Mouse (Mus musculus): Measurements from ENCODE around the gene Mmp28.

DNA sequence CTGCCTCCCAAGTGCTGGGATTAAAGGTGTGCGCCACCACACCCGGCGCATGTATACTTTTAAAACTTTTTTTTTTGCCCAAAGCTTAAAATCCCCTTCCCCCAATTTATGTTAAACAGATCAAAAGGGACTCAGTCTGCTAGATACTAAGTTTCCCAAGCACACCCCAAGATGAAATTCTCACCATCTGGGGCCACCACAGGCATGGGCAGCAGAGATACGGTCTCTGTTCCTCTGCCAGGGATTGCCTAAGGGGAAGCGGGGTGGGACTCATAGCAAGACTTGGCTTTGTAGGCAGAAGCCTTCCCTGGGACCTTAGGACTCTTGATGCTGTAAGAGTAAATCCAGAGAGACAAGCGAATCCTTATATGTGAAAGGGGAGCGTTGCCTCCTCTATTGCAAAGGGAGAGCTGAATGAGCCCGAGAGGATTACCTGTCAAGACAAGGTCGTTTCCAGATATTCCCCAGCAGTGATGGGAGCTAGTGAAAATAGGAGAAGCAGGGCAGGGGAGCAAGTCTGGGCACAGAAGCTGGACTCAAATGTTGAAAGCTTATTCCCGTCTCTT is 1.3 kb downstream of the Mmp28 start:
- TF ChIP-seq CTCF (IDR thresholded peaks at IDR 0.05), result no peak
- TF ChIP-seq EP300 (IDR thresholded peaks at IDR 0.05), result no peak

All from lung, postnatal 0 days (tissue).